Mouse (Mus musculus) forebrain, embryonic 11.5 days (tissue): ENCODE measurements around the gene Cygb. TPM values are rescaled to one million over a fixed set of nuclear protein-coding genes. Genes with fewer than 3 reads are reported as not detected.

Source experiments
- ATAC-seq: fragments of 200-750 bp; cut with Nextera tagmentation; replicated peaks from 2 replicates; pipeline ENCODE4 v1.8.0; 2017; ENCODE audit warnings: moderate TSS enrichment; ENCODE audit not compliant: low FRiP score
- DNase-seq: peaks from one replicate; pipeline ENCODE4 v3.0.0-alpha.2; 2017; ENCODE audit warnings: low spot score
- H3K27ac ChIP-seq: fragments of 300-500 bp; sonication (generic); 2 replicates; pipeline ENCODE4 v1.5.1; 2014; ENCODE audit warnings: low read depth, low read length
- H3K27me3 ChIP-seq: fragments of 300-500 bp; sonication (generic); 2 replicates; pipeline ENCODE4 v1.6.1; 2014; ENCODE audit warnings: mild to moderate bottlenecking, low read length, mixed read lengths; ENCODE audit not compliant: control insufficient read depth, insufficient read depth
- H3K36me3 ChIP-seq: fragments of 300-500 bp; sonication (generic); 2 replicates; pipeline ENCODE4 v1.6.1; 2014; ENCODE audit warnings: mild to moderate bottlenecking, low read length, moderate library complexity, mixed read lengths; ENCODE audit not compliant: control insufficient read depth, insufficient read depth
- H3K4me1 ChIP-seq: fragments of 300-500 bp; sonication (generic); replicated peaks from 2 replicates; pipeline ENCODE4 v1.6.1; 2014; ENCODE audit warnings: low read length, mixed read lengths; ENCODE audit not compliant: control insufficient read depth, insufficient read depth
- H3K4me2 ChIP-seq: fragments of 300-500 bp; sonication (generic); 2 replicates; pipeline ENCODE4 v1.6.1; 2014; ENCODE audit warnings: low read depth, mild to moderate bottlenecking, low read length, moderate library complexity, mixed read lengths; ENCODE audit not compliant: severe bottlenecking
- H3K4me3 ChIP-seq: fragments of 300-500 bp; sonication (generic); 2 replicates; pipeline ENCODE4 v1.5.1; 2014; ENCODE audit warnings: low read depth, low read length
- H3K9ac ChIP-seq: fragments of 300-500 bp; sonication (generic); 2 replicates; pipeline ENCODE4 v1.6.1; 2014; ENCODE audit warnings: low read length
- H3K9me3 ChIP-seq: fragments of 300-500 bp; sonication (generic); 2 replicates; pipeline ENCODE4 v1.6.1; 2016; ENCODE audit warnings: low read length, mixed read lengths; ENCODE audit not compliant: control insufficient read depth
- WGBS: fragments of 180-500 bp; shearing (Covaris S2); extraction: QIAGEN DNeasy Blood & Tissue Kit; methylation state at CpG from one replicate; pipeline ENCODE4 v1.1.7; 2014; 5-methylcytosine and 5-hydroxymethylcytosine counted together
- polyA plus RNA-seq: library from polyadenylated mRNA; unstranded; fragments of >200 nt; fragmentation: Nextera tagmentation; extraction: Ambion mirVana; gene quantifications from 2 replicates; pipeline ENCODE4 v1.2.1, GENCODE M21; 2014

The Cygb gene
- polyA plus RNA-seq, 1 experiment from 2014 or later: 1.7 TPM

GRCm38 (mm10) chr11:116620559-116621253, 33.4 kb downstream of the Cygb start:
- Histone ChIP-seq H3K9ac (no peak overlapping the region), H3K9me3 (no peaks in the 10 kb centered on the region), H3K4me1 (peaks cover 12% of the 10 kb centered on the region; the same call in 1 of the 2 replicates), H3K27me3 (peaks cover 10% of the 10 kb centered on the region; the same call in 1 of the 2 replicates), H3K4me2 (no peak overlapping the region), H3K36me3 (no peaks in the 10 kb centered on the region), H3K27ac (no peak overlapping the region), H3K4me3 (no peak overlapping the region)
- 87% methylated on average over 10 of the region's 10 CpGs for WGBS
- ATAC-seq: no peak
- DNase-seq: no peak

- DNase-seq (no peak), ATAC-seq (no peak)
- Histone ChIP-seq H3K4me1 (peaks cover 12% of the 10 kb centered on the region; the same call in 1 of the 2 replicates), H3K9me3 (no peaks in the 10 kb centered on the region), H3K27me3 (peaks cover 10% of the 10 kb centered on the region; the same call in 1 of the 2 replicates), H3K27ac (no peak overlapping the region), H3K4me2 (no peak overlapping the region), H3K4me3 (no peak overlapping the region), H3K36me3 (no peaks in the 10 kb centered on the region), H3K9ac (no peak overlapping the region)
- WGBS: 47% methylated on average over 9 of the region's 9 CpGs
These were observed 34.0 kb downstream of the Cygb start for GRCm38 (mm10) chr11:116620073-116620472.

GRCm38 (mm10) chr11:116619561-116619960, 34.6 kb downstream of the Cygb start:
- H3K4me2 ChIP-seq: no peak overlapping the region
- peaks cover 10% of the 10 kb centered on the region; the same call in 1 of the 2 replicates for H3K27me3 ChIP-seq
- H3K4me1 ChIP-seq: peaks cover 12% of the 10 kb centered on the region; the same call in 1 of the 2 replicates
- H3K4me3 ChIP-seq: no peak overlapping the region
- DNase-seq: no peak
- no peaks in the 10 kb centered on the region for H3K9me3 ChIP-seq
- no peak overlapping the region for H3K9ac ChIP-seq
- no peaks in the 10 kb centered on the region for H3K36me3 ChIP-seq
- no peak for ATAC-seq
- H3K27ac ChIP-seq: no peak overlapping the region
- WGBS: 87% methylated on average over 8 of the region's 8 CpGs

GRCm38 (mm10) chr11:116619156-116619555, 35.0 kb downstream of the Cygb start:
- ATAC-seq: no peak
- peaks cover 12% of the 10 kb centered on the region; the same call in 1 of the 2 replicates for H3K4me1 ChIP-seq
- H3K9me3 ChIP-seq: no peaks in the 10 kb centered on the region

GRCm38 (mm10) chr11:116618666-116619065, 35.4 kb downstream of the Cygb start:
- no peak for DNase-seq
- H3K4me3 ChIP-seq: no peak overlapping the region
- no peak overlapping the region for H3K4me2 ChIP-seq
- peaks cover 7% of the 10 kb centered on the region; the same call in 1 of the 2 replicates for H3K27me3 ChIP-seq
- H3K9ac ChIP-seq: no peak overlapping the region
- WGBS: 93% methylated on average over 7 of the region's 7 CpGs
- no peaks in the 10 kb centered on the region for H3K36me3 ChIP-seq
- H3K4me1 ChIP-seq: peaks cover 7% of the 10 kb centered on the region; the same call in 1 of the 2 replicates
- no peaks in the 10 kb centered on the region for H3K9me3 ChIP-seq
- ATAC-seq: no peak
- no peak overlapping the region for H3K27ac ChIP-seq

More at GRCm38 (mm10) chr11:116619156-116619555, 35.0 kb downstream of the Cygb start:
- Histone ChIP-seq H3K27me3 (peaks cover 10% of the 10 kb centered on the region; the same call in 1 of the 2 replicates), H3K27ac (no peak overlapping the region), H3K4me3 (no peak overlapping the region), H3K9ac (no peak overlapping the region), H3K4me2 (no peak overlapping the region), H3K36me3 (no peaks in the 10 kb centered on the region)
- DNase-seq: no peak
- WGBS: 94% methylated on average over 7 of the region's 7 CpGs

- Histone ChIP-seq H3K9ac (no peak overlapping the region), H3K36me3 (no peaks in the 10 kb centered on the region), H3K27me3 (no peaks in the 10 kb centered on the region), H3K4me3 (no peak overlapping the region), H3K27ac (no peak overlapping the region), H3K4me1 (0 out of 2 replicates have a peak, but pooled peaks cover 5% of the 10 kb centered on the region), H3K4me2 (no peak overlapping the region), H3K9me3 (no peaks in the 10 kb centered on the region)
- WGBS: 92% methylated on average over 7 of the region's 7 CpGs
- DNase-seq (no peak), ATAC-seq (no peak)
These were observed 36.5 kb downstream of the Cygb start for GRCm38 (mm10) chr11:116617641-116618040.

GRCm38 (mm10) chr11:116616438-116617118, 37.5 kb downstream of the Cygb start:
- Histone ChIP-seq H3K9me3 (no peaks in the 10 kb centered on the region), H3K27me3 (no peaks in the 10 kb centered on the region), H3K36me3 (no peaks in the 10 kb centered on the region), H3K9ac (no peak overlapping the region), H3K4me2 (no peak overlapping the region), H3K4me3 (no peak overlapping the region), H3K27ac (no peak overlapping the region), H3K4me1 (0 out of 2 replicates have a peak, but pooled peaks cover 5% of the 10 kb centered on the region)
- ATAC-seq (no peak), DNase-seq (no peak)
- WGBS: 78% methylated on average over 10 of the region's 10 CpGs

- no peak for ATAC-seq
- Histone ChIP-seq H3K9me3 (no peaks in the 10 kb centered on the region), H3K4me3 (no peak overlapping the region), H3K36me3 (no peaks in the 10 kb centered on the region), H3K4me2 (no peak overlapping the region), H3K27ac (no peak overlapping the region), H3K9ac (no peak overlapping the region), H3K4me1 (0 out of 2 replicates have a peak, but pooled peaks cover 5% of the 10 kb centered on the region), H3K27me3 (no peaks in the 10 kb centered on the region)
- WGBS: 51% methylated on average over 14 of the region's 15 CpGs
- DNase-seq: no peak
These were observed 38.2 kb downstream of the Cygb start for GRCm38 (mm10) chr11:116615735-116616437.
